Mouse (Mus musculus): Measurements from ENCODE around the gene Gm47841.

Gene Gm47841

GRCm38 (mm10) chr15:101047194-101047555, at the start of gene Gm47841:
Gene Gm47841, minus strand, starts transcription at chr15:101047397.
- in situ Hi-C loops (cut with MboI; ENCODE audit: low sequenced_read_pairs): no loop called here

DNA sequence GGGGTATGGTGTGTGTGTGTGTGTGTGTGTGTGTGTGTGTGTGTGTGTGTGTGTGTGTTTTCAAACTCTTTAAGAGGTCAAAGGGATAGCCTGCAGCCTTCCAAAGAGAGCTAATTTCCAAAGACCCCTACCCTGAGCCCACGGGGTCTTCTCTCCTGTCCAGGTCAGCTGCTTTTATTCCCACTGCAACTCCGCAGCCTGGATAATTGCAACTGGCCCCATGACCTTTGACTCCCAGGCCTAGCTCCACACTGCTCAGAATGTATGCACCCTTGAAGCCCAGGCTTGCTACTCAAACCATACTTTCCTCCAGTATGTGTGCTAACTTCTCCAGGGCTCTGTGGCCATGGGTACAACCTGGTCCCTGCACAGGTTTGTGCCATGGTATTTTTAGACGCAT, 48.2 kb upstream of the Gm47841 start:
- in situ Hi-C loops (cut with MboI; ENCODE audit: low sequenced_read_pairs): no loop called here

GRCm38 (mm10) chr15:101094979-101095378, 47.8 kb upstream of the Gm47841 start:
- in situ Hi-C loops (cut with MboI; ENCODE audit: low sequenced_read_pairs): no loop called here

- in situ Hi-C loops (cut with MboI; ENCODE audit: low sequenced_read_pairs): no loop called here
These were observed 46.8 kb upstream of the Gm47841 start for GRCm38 (mm10) chr15:101093988-101094387.

GRCm38 (mm10) chr15:101092829-101093648, 45.8 kb upstream of the Gm47841 start:
- in situ Hi-C loops (cut with MboI; ENCODE audit: low sequenced_read_pairs): no loop called here

DNA sequence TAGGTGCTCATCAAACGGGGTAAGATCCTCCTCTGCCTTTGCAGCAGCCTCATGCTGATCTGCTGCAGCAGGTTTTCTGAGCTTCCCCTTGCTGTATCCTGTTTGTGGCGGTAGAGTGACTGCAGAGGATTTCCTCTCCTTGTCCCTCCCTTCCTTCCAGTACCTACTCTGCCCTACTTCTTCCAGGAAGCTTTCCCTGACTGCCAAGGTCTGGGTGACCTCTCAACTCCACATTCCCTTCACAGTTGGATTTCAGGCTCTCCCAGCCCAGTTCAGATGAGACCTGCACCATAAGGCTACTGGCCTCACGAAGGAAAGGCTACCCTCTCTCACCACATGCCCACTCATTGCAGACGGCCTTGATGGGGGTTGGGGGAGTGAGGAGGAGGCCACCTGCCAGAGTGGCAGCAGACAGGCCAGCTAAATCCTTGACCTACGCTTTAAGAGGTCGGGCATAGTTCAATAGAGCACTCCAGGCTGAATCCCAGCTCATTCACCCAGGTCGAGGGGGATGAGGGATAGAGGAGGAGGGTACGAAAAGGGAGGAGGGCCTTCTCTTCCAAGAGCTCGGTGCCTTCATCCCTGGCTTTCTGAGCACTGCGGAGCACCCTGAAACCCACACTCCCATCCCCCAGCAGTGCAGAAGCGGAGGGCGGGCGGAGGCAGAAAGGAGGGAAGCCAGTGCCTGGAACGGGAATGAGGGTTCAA, 45.1 kb upstream of the Gm47841 start:
- in situ Hi-C loops (cut with MboI; ENCODE audit: low sequenced_read_pairs): no loop called here

DNA sequence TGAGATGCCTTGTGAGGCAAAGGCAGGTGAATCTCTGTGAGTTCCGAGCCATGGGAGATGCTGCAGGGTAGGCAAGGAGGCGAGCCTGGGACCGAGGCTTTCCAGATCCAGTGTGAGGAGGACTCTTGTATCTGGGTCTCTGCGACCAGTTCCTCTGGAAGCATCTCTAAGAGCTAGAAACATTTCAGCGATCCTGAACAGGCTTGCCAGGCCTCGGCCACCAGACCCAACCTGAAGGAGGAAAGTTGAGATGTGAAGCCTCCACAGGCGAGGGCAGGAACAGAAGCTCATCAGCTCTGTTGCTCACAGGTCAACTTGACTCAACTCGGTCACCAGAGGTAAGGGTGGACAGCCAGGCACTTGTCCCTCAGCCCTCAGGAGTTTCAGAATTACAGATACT, 44.4 kb upstream of the Gm47841 start:
- in situ Hi-C loops (cut with MboI; ENCODE audit: low sequenced_read_pairs): no loop called here

- in situ Hi-C loops (cut with MboI; ENCODE audit: low sequenced_read_pairs): no loop called here
These were observed 41.1 kb upstream of the Gm47841 start for GRCm38 (mm10) chr15:101088291-101088690.

- in situ Hi-C loops (cut with MboI; ENCODE audit: low sequenced_read_pairs): no loop called here
These were observed 39.8 kb upstream of the Gm47841 start for GRCm38 (mm10) chr15:101086956-101087355.

- in situ Hi-C loops (cut with MboI; ENCODE audit: low sequenced_read_pairs): no loop called here
These were observed 39.3 kb upstream of the Gm47841 start for GRCm38 (mm10) chr15:101086451-101086850.

DNA sequence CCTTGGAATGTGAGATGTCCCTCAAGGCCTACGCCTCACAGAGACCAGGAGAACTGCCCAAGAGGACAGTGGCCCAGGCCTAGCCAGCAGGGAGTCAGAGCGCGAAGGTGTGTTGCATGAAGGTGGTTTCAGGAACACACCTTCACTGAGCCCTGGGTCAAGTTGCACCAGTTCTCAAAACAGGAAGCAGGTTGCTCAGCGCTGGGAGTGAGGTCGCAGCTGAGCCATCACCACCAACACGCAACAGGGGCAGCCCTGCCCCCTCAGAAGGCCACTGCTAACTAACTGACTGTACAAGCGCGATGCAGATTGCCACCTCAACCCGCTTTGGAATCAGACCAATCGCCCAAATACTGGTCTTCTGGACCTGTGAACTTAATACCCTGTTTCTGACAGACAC, 37.3 kb upstream of the Gm47841 start:
- in situ Hi-C loops (cut with MboI; ENCODE audit: low sequenced_read_pairs): no loop called here

- in situ Hi-C loops (cut with MboI; ENCODE audit: low sequenced_read_pairs): no loop called here
These were observed 35.0 kb upstream of the Gm47841 start for GRCm38 (mm10) chr15:101082236-101082635.

- in situ Hi-C loops (cut with MboI; ENCODE audit: low sequenced_read_pairs): no loop called here
These were observed 33.9 kb upstream of the Gm47841 start for GRCm38 (mm10) chr15:101081035-101081548.

- in situ Hi-C loops (cut with MboI; ENCODE audit: low sequenced_read_pairs): no loop called here
These were observed 32.9 kb upstream of the Gm47841 start for GRCm38 (mm10) chr15:101080031-101080520.

- in situ Hi-C loops (cut with MboI; ENCODE audit: low sequenced_read_pairs): no loop called here
These were observed 31.5 kb upstream of the Gm47841 start for GRCm38 (mm10) chr15:101078731-101079156.

GRCm38 (mm10) chr15:101077813-101078730, 30.9 kb upstream of the Gm47841 start, which contains the start of gene Fignl2:
Gene Fignl2, minus strand, starts transcription at chr15:101078567.
- in situ Hi-C loops (cut with MboI; ENCODE audit: low sequenced_read_pairs): no loop called here

DNA sequence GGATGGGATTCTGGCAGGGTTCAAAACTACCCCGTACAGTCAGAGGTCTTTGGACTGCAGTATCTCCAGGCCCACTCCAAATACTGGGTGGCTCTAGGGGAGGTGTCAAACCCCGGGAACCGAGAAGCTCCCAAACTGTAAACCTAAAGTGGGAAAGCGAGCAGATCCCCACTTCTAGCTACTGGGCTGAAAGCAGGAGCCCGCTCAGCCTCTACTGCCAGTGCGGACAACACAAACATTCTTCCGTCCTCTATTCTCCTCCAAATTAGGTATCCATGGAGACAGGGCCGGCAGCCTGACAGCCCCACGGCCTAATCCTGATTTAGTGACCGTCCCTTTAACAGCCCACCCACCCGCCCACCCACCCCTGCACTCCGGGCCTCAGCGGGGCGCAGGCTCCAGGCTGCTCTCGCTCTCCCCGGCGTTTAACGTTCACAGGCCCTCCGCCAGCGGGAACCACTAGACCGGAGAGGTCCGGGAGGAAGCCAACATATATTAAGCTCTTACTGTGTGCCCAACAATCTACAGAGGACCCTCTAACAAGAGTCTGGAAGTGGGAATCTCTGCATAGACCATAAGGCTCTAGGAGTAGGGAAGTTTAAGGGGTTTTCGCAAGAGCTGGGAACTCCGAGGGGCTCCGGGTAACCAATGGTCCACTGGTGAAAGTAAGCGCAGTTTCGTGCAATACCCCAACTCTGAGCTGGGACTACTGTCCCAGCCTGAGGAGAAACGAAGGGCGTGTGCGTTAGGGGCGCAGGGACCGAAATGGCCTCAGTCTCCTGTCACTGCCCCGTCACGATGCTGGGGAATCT, 30.0 kb upstream of the Gm47841 start:
- in situ Hi-C loops (cut with MboI; ENCODE audit: low sequenced_read_pairs): no loop called here

- in situ Hi-C loops (cut with MboI; ENCODE audit: low sequenced_read_pairs): no loop called here
These were observed 29.1 kb upstream of the Gm47841 start for GRCm38 (mm10) chr15:101076071-101077000.

GRCm38 (mm10) chr15:101075656-101076055, 28.5 kb upstream of the Gm47841 start:
- in situ Hi-C loops (cut with MboI; ENCODE audit: low sequenced_read_pairs): no loop called here
